Mouse (Mus musculus) small intestine, adult 2 months (tissue): ENCODE results near the gene Tap1. TPM values are rescaled to one million over a fixed set of nuclear protein-coding genes. Genes with fewer than 3 reads are reported as not detected.

Experiments used
- H3K27ac ChIP-seq: fragments of 200-500 bp; 2 replicates; pipeline ENCODE4 v1.5.1; 2012; ENCODE audit warnings: low read depth, low read length, control low read depth, inconsistent platforms; ENCODE audit not compliant: insufficient read depth
- H3K27me3 ChIP-seq: fragments of 200-500 bp; 2 replicates; pipeline ENCODE4 v1.6.1; 2012; ENCODE audit warnings: mild to moderate bottlenecking, moderate library complexity, low read length, inconsistent platforms; ENCODE audit not compliant: control insufficient read depth, insufficient read depth
- H3K36me3 ChIP-seq: fragments of 200-500 bp; 2 replicates; pipeline ENCODE4 v1.6.1; 2012; ENCODE audit warnings: mild to moderate bottlenecking, low read length, control low read depth, inconsistent platforms; ENCODE audit not compliant: control insufficient read depth, insufficient read depth
- H3K4me1 ChIP-seq: fragments of 200-500 bp; 2 replicates; pipeline ENCODE4 v1.6.1; 2012; ENCODE audit warnings: low read length, inconsistent platforms, mixed read lengths; ENCODE audit not compliant: control insufficient read depth, insufficient read depth, insufficient read length
- H3K4me3 ChIP-seq: fragments of 200-500 bp; 2 replicates; pipeline ENCODE4 v1.5.1; 2012; ENCODE audit warnings: low read depth, mild to moderate bottlenecking, control low read depth, inconsistent platforms, low read length, moderate library complexity
- CTCF ChIP-seq: fragments of 200-500 bp; IDR thresholded peaks from 2 replicates; pipeline ENCODE4 v1.5.1; 2012; ENCODE audit warnings: low read depth, mild to moderate bottlenecking, control low read depth, inconsistent platforms, low read length, moderate library complexity, mixed read lengths; ENCODE audit not compliant: insufficient replicate concordance, insufficient read length; ENCODE audit errors: extremely low read depth
- POLR2A ChIP-seq: fragments of 200-500 bp; IDR thresholded peaks from 2 replicates; pipeline ENCODE4 v1.6.1; 2012; ENCODE audit warnings: low read depth, mild to moderate bottlenecking, control low read depth, inconsistent platforms, low read length, moderate library complexity
- WGBS: fragments of 180-500 bp; shearing (Covaris S2); methylation state at CpG from one replicate; pipeline ENCODE4 v1.1.7; 2018; 5-methylcytosine and 5-hydroxymethylcytosine counted together
- polyA plus RNA-seq: library from polyadenylated mRNA; depleted of rRNA; stranded (reverse); fragments of >200 nt; gene quantifications from 2 replicates; pipeline ENCODE4 v1.2.3, GENCODE M21; 2012; rRNA removed

Tap1 gene
- 35.1 and 100 TPM in 2 replicates for polyA plus RNA-seq

- H3K4me1 ChIP-seq = peaks cover 37% of the 10 kb centered on the region
- H3K4me3 ChIP-seq = peak within 1 kb of the TSS; percentile 78
- no peaks in the 10 kb centered on the region for H3K27me3 ChIP-seq
- peak within 1 kb of the TSS; percentile 97 for H3K27ac ChIP-seq
- H3K36me3 ChIP-seq = peaks cover 41% of the 10 kb centered on the region
- TF ChIP-seq CTCF (0 out of 2 replicates have a peak, but pooled peaks have one; percentile 9), POLR2A (peak; percentile 82)
- WGBS = under 1% methylated on average over 46 of the region's 46 CpGs
These were observed at the start of gene Tap1, which contains the start of gene Psmb9 for GRCm38 (mm10) chr17:34187261-34187916. Tap1 (plus strand) TSS chr17:34187553. Psmb9 (minus strand) TSS chr17:34187764.

- H3K4me3 ChIP-seq = no peak overlapping the region
- 77% methylated on average over 7 of the region's 7 CpGs for WGBS
- H3K36me3 ChIP-seq = no peaks in the 10 kb centered on the region
- H3K27me3 ChIP-seq = no peaks in the 10 kb centered on the region
- no peak for TF ChIP-seq POLR2A
- TF ChIP-seq CTCF = no peak
- H3K27ac ChIP-seq = no peak overlapping the region
- H3K4me1 ChIP-seq = peaks cover 4% of the 10 kb centered on the region; the same call in 1 of the 2 replicates
These were observed 49.8 kb upstream of the Tap1 start for GRCm38 (mm10) chr17:34137601-34138000.

GRCm38 (mm10) chr17:34138655-34139054 lies 48.7 kb upstream of the Tap1 start:
- TF ChIP-seq POLR2A = no peak
- TF ChIP-seq CTCF = no peak
- WGBS = 86% methylated on average over 7 of the region's 7 CpGs
- H3K27me3 ChIP-seq = no peaks in the 10 kb centered on the region
- peaks cover 4% of the 10 kb centered on the region; the same call in 1 of the 2 replicates for H3K4me1 ChIP-seq
- no peak overlapping the region for H3K27ac ChIP-seq
- no peaks in the 10 kb centered on the region for H3K36me3 ChIP-seq
- no peak overlapping the region for H3K4me3 ChIP-seq

- H3K36me3 ChIP-seq = no peaks in the 10 kb centered on the region
- H3K4me1 ChIP-seq = peaks cover 4% of the 10 kb centered on the region; the same call in 1 of the 2 replicates
- no peaks in the 10 kb centered on the region for H3K27me3 ChIP-seq
- no peak overlapping the region for H3K27ac ChIP-seq
- TF ChIP-seq CTCF (no peak), POLR2A (no peak)
- 5% methylated on average over 16 of the region's 16 CpGs for WGBS
- H3K4me3 ChIP-seq = peak overlapping the region; percentile 45
These were observed 47.9 kb upstream of the Tap1 start for GRCm38 (mm10) chr17:34139416-34139815.

- no peaks in the 10 kb centered on the region for H3K27me3 ChIP-seq
- H3K27ac ChIP-seq = no peak overlapping the region
- 18% methylated on average over 5 of the region's 5 CpGs for WGBS
- peaks cover 4% of the 10 kb centered on the region; the same call in 1 of the 2 replicates for H3K4me1 ChIP-seq
- no peak overlapping the region for H3K4me3 ChIP-seq
- no peak for TF ChIP-seq CTCF
- no peak for TF ChIP-seq POLR2A
- H3K36me3 ChIP-seq = no peaks in the 10 kb centered on the region
These were observed 47.1 kb upstream of the Tap1 start for GRCm38 (mm10) chr17:34140240-34140639.

- TF ChIP-seq CTCF (no peak), POLR2A (no peak)
- 63% methylated on average over 4 of the region's 4 CpGs for WGBS
- H3K27ac ChIP-seq = no peak overlapping the region
- H3K36me3 ChIP-seq = no peaks in the 10 kb centered on the region
- H3K27me3 ChIP-seq = no peaks in the 10 kb centered on the region
- H3K4me1 ChIP-seq = peaks cover 4% of the 10 kb centered on the region; the same call in 1 of the 2 replicates
- H3K4me3 ChIP-seq = no peak overlapping the region
These were observed 45.9 kb upstream of the Tap1 start for GRCm38 (mm10) chr17:34141448-34141847.

- no peak overlapping the region for H3K4me3 ChIP-seq
- no peak for TF ChIP-seq CTCF
- no peak for TF ChIP-seq POLR2A
- no peaks in the 10 kb centered on the region for H3K27me3 ChIP-seq
- H3K4me1 ChIP-seq = no peaks in the 10 kb centered on the region; the same call in 1 of the 2 replicates
- H3K27ac ChIP-seq = peak overlapping the region; percentile 72
- no peaks in the 10 kb centered on the region for H3K36me3 ChIP-seq
- 81% methylated on average over 7 of the region's 7 CpGs for WGBS
These were observed 44.8 kb upstream of the Tap1 start for GRCm38 (mm10) chr17:34142456-34143010.
